ENCODE assay signal across 11 mouse cellular contexts in genomic region chr1:152130029-152130727, GRCm38 (mm10). TPM values are rescaled to one million over a fixed set of nuclear protein-coding genes. Genes with fewer than 3 reads are reported as not detected.
DNase-seq lines count a peak whose midpoint lies in the region; ATAC-seq and TF ChIP-seq lines count a peak whose summit lies in the region.
"Had no signal": no experiment of that assay in that cellular context is flagged by ENCODE, and none has a peak within 500 bp of the region (broad histone marks: within the 10 kb centered on the region; RNA-seq: fewer than 3 reads in every experiment).

No protein-coding gene starts in this region.

- H3K27me3 ChIP-seq in kidney, adult 2 months (replicated peaks; ENCODE audit: control insufficient read depth, insufficient read depth, low read length): no peaks in the 10 kb centered on the region
- no peaks in the 10 kb centered on the region for H3K27me3 ChIP-seq in kidney, embryonic 16.5 days (ENCODE audit: insufficient read depth, low read length)
- no peaks in the 10 kb centered on the region for H3K27me3 ChIP-seq in lung, embryonic 15.5 days
- H3K27me3 ChIP-seq: embryonic facial prominence, embryonic 12.5 days; liver, embryonic 15.5 days; stomach, embryonic 15.5 days had no signal

- WGBS in kidney, adult 2 months: 80% methylated on average over 15 of the region's 15 CpGs
- WGBS in kidney, embryonic 16.5 days: 81% methylated on average over 14 of the region's 15 CpGs
- 56% methylated on average over 14 of the region's 15 CpGs for WGBS in lung, embryonic 15.5 days

- H3K4me3 ChIP-seq in kidney, adult 2 months (ENCODE audit: insufficient read depth, low read depth, low read length): no peak overlapping the region
- H3K4me3 ChIP-seq in kidney, embryonic 16.5 days (ENCODE audit: low read length): no peak overlapping the region
- no peak overlapping the region for H3K4me3 ChIP-seq in lung, embryonic 15.5 days
- H3K4me3 ChIP-seq: embryonic facial prominence, embryonic 12.5 days; liver, embryonic 15.5 days; stomach, embryonic 15.5 days had no signal

- H3K36me3 ChIP-seq in kidney, adult 2 months (ENCODE audit: control insufficient read depth, insufficient read depth, low read length): no peaks in the 10 kb centered on the region
- H3K36me3 ChIP-seq in kidney, embryonic 16.5 days (ENCODE audit: insufficient read depth, low read length): no peaks in the 10 kb centered on the region
- H3K36me3 ChIP-seq in lung, embryonic 15.5 days: no peaks in the 10 kb centered on the region
- H3K36me3 ChIP-seq: embryonic facial prominence, embryonic 12.5 days; liver, embryonic 15.5 days; stomach, embryonic 15.5 days had no signal

- no peak overlapping the region for H3K4me2 ChIP-seq in kidney, embryonic 16.5 days (replicated peaks; ENCODE audit: low read depth, low read length)
- peak overlapping the region; percentile 33 for H3K4me2 ChIP-seq in lung, embryonic 15.5 days
- H3K4me2 ChIP-seq: embryonic facial prominence, embryonic 12.5 days; liver, embryonic 15.5 days; stomach, embryonic 15.5 days had no signal

- H3K9me3 ChIP-seq in kidney, embryonic 16.5 days (ENCODE audit: low read length): no peaks in the 10 kb centered on the region
- no peaks in the 10 kb centered on the region for H3K9me3 ChIP-seq in lung, embryonic 15.5 days
- H3K9me3 ChIP-seq: embryonic facial prominence, embryonic 12.5 days; liver, embryonic 15.5 days; stomach, embryonic 15.5 days had no signal

- peak; percentile 32 for DNase-seq in kidney, adult 2 months
- DNase-seq in adrenal gland, adult 2 months: peak; percentile 64
- peak; percentile 34 for DNase-seq in fat pad, adult 2 months (ENCODE audit: extremely low read depth, low read depth, low spot score)
- DNase-seq in heart, postnatal 25 days (ENCODE audit: low spot score): peak; percentile 25
- no peak for DNase-seq in embryo, embryonic 11 days

- H3K9ac ChIP-seq in kidney, embryonic 16.5 days (replicated peaks; ENCODE audit: low read length): no peak overlapping the region
- no peak overlapping the region for H3K9ac ChIP-seq in lung, embryonic 15.5 days
- H3K9ac ChIP-seq: embryonic facial prominence, embryonic 12.5 days; liver, embryonic 15.5 days; stomach, embryonic 15.5 days had no signal

- TF ChIP-seq POLR2A in kidney, adult 2 months (IDR thresholded peaks at IDR 0.05; ENCODE audit: low read depth, low read length): no peak

- no peak for TF ChIP-seq CTCF in kidney, adult 2 months (conservative IDR thresholded peaks at IDR 0.05; ENCODE audit: insufficient read depth, insufficient read length, low read depth, low read length)

- H3K4me1 ChIP-seq in kidney, adult 2 months (ENCODE audit: control insufficient read depth, insufficient read depth, low read length): no peaks in the 10 kb centered on the region
- no peaks in the 10 kb centered on the region for H3K4me1 ChIP-seq in kidney, embryonic 16.5 days (ENCODE audit: insufficient read depth, low read length)
- peaks cover 3% of the 10 kb centered on the region; the same call in 1 of the 2 replicates for H3K4me1 ChIP-seq in lung, embryonic 15.5 days
- H3K4me1 ChIP-seq: embryonic facial prominence, embryonic 12.5 days; liver, embryonic 15.5 days; stomach, embryonic 15.5 days had no signal

- no peak overlapping the region for H3K27ac ChIP-seq in kidney, adult 2 months (ENCODE audit: insufficient read depth, low read depth, low read length)
- no peak overlapping the region for H3K27ac ChIP-seq in kidney, embryonic 16.5 days (ENCODE audit: low read length)
- no peak overlapping the region for H3K27ac ChIP-seq in lung, embryonic 15.5 days
- H3K27ac ChIP-seq: embryonic facial prominence, embryonic 12.5 days; liver, embryonic 15.5 days; stomach, embryonic 15.5 days had no signal

- ATAC-seq in kidney, embryonic 16.5 days (ENCODE audit: low FRiP score, low TSS enrichment): no peak
- peak; percentile 67; the same call in 1 of the 2 replicates for ATAC-seq in lung, embryonic 15.5 days (ENCODE audit: borderline replicate concordance, extremely low read depth, low FRiP score, low TSS enrichment)
- no peak for ATAC-seq in CD4-positive, CD25-positive, alpha-beta regulatory T cell, adult 4 months

- intact Hi-C loops in heart, postnatal 25 days (cut with DNase I): no loop called here

RNA-seq across cellular contexts. Expression of gene 1700025G04Rik, which starts 40.3 kb away (rescaled TPM):
- 1.2 and 2.2 TPM in 2 replicates for polyA plus RNA-seq in kidney, adult 2 months (2012; rRNA removed)
- 13.7 and 15.4 TPM in 2 replicates for polyA plus RNA-seq in kidney, embryonic 16.5 days (2015; fragmentation: Nextera tagmentation; extraction: Ambion mirVana)
- total RNA-seq in adrenal gland, adult 2 months (2021): 10 to 100 TPM; 53.7 to 66.1 TPM
- polyA plus RNA-seq in adrenal gland, adult 2 months (2012; rRNA removed): 2.6 and 3.0 TPM in 2 replicates
- total RNA-seq in heart, postnatal 25 days (2021): 10 to 100 TPM; 39.7 to 43.3 TPM
- polyA plus RNA-seq in lung, embryonic 15.5 days (2015; fragmentation: Nextera tagmentation; extraction: Ambion mirVana): 23.5 and 27.0 TPM in 2 replicates
- polyA plus RNA-seq in CD4-positive, CD25-positive, alpha-beta regulatory T cell, adult 4 months (2017; shearing (Covaris generic)): 1 to 10 TPM; 1.3 to 3.9 TPM
